Mouse (Mus musculus) embryo, embryonic 10.5 days (tissue): ENCODE measurements around the gene Mis18a.
A peak's percentile ranks its signal among the peaks of the same experiment; 100 is the strongest.

Experiments used
- DNase-seq: peaks from one replicate; pipeline ENCODE4 v3.0.0-alpha.2; 2015; ENCODE audit warnings: low spot score

Mis18a gene

GRCm38 (mm10) chr16:90727233-90728115 lies at the start of gene Mis18a:
TSS of gene Mis18a (minus strand) at chr16:90727404.
- DNase-seq, result peak; percentile 98

GRCm38 (mm10) chr16:90775946-90776520 lies 48.8 kb upstream of the Mis18a start:
- DNase-seq, result no peak

- DNase-seq, result no peak
Measured at GRCm38 (mm10) chr16:90774646-90775045, 47.4 kb upstream of the Mis18a start.

GRCm38 (mm10) chr16:90774216-90774615 lies 47.0 kb upstream of the Mis18a start:
- no peak for DNase-seq

- DNase-seq, result no peak
Measured at GRCm38 (mm10) chr16:90766919-90767454, 39.8 kb upstream of the Mis18a start.

- peak; percentile 15 for DNase-seq
Measured at GRCm38 (mm10) chr16:90765195-90765877, 38.1 kb upstream of the Mis18a start.

- no peak for DNase-seq
Measured at GRCm38 (mm10) chr16:90760515-90760914, 33.3 kb upstream of the Mis18a start.

DNA sequence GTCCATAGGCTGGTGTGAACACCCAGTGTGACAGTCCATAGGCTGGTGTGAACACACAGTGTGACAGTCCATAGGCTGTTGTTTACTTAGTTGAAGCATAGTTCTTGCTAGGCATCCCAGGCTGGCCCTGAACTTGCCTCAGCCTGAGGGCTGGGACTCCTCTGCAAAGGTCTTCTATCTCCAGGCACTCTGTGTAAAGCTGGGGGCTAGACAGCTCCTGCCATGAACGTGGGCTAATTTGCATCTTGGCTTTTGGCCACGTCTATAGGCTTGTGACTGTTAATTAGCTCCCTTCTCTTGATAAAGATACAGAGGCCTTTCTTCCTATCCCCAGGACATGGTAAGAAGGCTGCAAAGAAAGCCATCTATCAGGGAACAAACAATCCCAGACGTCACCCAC lies 32.1 kb upstream of the Mis18a start:
- DNase-seq, result no peak

GRCm38 (mm10) chr16:90753386-90753941 lies 26.3 kb upstream of the Mis18a start:
- no peak for DNase-seq

DNA sequence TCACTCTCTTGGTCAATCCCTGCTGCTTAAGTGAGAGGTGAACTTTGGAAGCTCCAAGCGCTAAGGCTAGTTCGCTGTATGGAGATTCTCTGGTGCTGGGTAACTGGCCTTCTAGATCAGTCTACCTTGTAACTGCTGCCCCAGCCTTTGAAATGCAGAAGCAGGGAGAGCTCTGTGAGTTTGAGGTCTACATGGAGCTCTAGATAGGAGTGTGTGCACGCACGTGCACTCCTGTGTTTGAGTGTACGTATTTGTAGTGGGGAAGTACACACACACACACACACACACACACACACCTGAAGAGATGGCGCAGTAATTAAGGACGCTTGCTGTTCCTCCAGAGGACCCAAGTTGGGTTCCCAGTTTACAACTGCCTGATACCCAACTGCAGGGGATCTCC lies 21.0 kb upstream of the Mis18a start:
- no peak for DNase-seq

DNA sequence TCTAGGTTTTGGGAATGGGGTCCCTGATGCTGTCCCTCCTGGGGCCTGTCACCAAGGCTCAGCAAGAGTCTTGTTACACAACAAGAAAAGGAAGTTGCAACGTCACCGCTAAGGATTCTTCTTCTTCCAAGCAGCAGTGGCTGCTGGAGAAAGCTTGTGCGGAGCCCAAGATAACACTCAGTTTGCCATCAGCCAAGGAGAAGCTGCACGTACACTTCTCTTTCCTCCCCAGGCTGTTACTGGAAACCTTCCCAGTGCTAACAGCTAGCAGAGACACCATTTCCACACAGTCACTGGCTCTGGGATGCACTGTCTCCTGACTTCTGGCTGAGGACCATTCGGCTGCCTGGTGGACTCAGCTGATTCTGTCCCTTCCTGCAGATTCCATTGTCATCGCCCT lies 19.9 kb upstream of the Mis18a start:
- no peak for DNase-seq

GRCm38 (mm10) chr16:90738092-90738956 lies 11.1 kb upstream of the Mis18a start, which contains the start of gene Mrap:
TSS of gene Mrap (plus strand) at chr16:90738207.
- no peak for DNase-seq

DNA sequence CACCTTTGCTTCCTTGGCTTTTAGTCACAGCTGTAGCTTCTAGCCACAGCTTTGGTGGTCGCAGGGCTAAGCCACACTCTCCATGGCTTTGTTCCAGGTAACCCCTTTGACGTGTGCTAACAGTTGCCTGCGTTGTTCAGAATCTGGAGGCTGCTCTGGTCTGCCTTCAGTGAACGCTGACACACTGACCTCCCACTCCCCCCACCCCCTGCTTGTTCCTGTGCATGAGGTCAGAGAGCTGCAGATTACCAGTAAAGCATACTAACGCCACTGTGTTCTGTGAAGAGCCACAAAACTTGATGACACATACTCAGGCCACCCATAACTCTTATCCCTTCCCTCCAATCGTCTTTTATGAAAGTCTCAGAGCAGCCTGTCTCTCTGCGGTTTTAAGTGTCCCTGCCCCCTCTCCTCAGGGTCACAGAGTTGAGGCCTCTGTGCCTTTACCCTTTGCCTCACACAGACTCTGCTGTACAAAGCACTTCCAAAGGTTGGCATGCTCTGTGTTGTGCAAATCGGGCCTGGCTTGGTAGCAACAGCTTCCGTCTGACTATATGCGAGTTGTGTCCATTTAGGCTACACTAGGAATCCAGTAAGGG lies 9.6 kb upstream of the Mis18a start:
- no peak for DNase-seq

GRCm38 (mm10) chr16:90735611-90736010 lies 8.4 kb upstream of the Mis18a start:
- no peak for DNase-seq

- no peak for DNase-seq
Measured at GRCm38 (mm10) chr16:90726600-90727227, 490 bp downstream of the Mis18a start.

- DNase-seq, result no peak
Measured at GRCm38 (mm10) chr16:90724051-90724450, 3.2 kb downstream of the Mis18a start.

- DNase-seq, result no peak
Measured at GRCm38 (mm10) chr16:90710313-90710712, 16.9 kb downstream of the Mis18a start.

GRCm38 (mm10) chr16:90709711-90710289 lies 17.4 kb downstream of the Mis18a start:
- peak; percentile 65 for DNase-seq

DNA sequence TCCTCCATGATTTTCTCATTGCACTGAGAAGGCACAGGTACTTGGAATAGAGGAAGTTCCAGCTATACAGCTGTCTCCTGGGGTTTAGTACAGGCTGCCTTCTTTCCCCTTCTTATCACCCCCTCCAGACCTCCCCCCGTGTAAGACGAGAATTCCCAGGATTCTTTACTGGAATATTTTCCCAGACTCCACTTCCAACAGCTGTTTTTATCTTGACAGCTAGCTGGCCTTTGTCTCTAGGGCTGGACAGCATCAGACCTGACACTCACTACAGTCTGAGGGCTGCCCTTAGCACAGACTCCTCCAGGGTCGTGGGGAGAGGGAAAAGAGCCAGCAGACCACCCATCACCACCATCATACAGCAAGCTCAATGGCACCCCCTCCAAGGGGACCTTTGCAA lies 20.9 kb downstream of the Mis18a start:
- peak; percentile 39 for DNase-seq
